Mouse (Mus musculus): ENCODE measurements around the gene Cd28.

Gene Cd28

DNA sequence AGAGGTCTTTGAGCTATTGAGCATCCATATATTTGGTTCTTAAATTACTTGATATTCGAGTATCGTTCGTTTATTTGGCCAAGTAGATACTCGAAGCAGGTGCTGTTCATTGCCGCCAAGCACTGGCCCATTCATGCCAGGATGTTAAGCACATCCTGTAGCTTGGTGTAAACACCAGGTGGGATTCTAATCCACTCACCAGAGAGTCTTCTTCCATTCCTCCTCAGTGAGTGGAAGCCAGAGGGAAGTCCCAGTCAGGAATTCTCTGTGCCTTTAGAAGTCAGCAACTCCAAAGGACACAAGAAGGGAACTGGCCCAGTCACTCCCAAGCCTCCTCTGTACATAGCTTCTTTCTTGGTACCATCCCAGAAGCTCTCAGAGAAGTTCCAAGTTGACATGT lies at the start of gene Cd28:
Gene Cd28, plus strand, starts transcription at position 234 of the 400 bp plus-strand sequence.
- no peak for DNase-seq (ENCODE audit: low spot score)

DNA sequence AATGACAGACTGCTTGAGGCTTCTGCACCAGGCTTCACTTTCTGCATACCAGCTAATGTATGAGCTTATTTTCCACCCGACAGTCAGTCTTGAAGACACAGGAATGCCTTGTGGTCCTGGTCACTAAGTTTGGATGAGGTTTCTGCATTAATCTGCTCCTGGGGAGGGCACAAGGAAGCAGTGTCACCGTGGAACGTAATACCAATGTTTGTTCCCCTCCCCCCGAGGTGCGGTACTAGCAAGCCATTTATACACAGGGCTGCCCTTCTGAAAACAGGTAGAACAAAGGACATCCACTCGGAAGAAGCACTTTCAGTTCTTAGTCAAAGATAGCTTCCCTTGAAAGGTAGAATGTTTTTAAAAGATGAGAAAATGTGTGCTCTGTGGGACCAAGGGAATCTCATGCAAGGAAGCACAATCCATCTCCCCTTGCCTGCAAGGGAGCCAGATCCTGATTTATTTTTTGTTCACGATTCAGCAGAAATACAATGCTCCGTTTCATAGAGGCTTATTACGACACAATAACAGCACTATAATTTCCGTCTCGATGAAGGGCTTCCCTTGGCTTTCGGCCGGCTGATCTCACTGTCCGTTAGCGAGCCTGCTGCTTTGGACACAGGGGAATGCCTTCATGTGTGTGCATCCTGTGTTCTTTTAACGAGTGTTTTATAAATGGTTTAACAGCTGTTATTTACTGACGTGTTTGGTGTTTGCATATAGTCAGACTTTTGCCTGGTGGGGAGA lies 48.6 kb upstream of the Cd28 start:
- no peak for DNase-seq (ENCODE audit: low spot score)

DNA sequence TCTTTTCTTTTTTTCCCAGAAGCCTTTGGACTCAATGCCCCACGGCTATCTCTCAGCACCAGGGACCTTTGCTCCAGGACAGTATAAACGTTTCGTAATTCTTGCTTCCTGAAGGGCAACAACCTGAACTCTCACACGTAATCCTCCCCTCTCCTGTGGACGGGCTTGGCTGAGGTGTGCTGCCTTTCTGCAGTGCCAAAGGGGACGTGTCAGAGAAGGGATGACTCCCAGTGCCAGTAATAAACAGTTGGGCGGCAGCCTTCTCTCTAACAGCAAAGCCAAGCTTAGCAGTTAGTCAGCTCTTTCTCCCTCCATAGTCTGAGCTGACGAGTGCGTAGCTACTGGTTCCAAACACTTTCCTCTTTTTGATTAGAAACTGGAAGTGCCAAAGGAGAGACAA lies 47.6 kb upstream of the Cd28 start:
- no peak for DNase-seq (ENCODE audit: low spot score)

DNA sequence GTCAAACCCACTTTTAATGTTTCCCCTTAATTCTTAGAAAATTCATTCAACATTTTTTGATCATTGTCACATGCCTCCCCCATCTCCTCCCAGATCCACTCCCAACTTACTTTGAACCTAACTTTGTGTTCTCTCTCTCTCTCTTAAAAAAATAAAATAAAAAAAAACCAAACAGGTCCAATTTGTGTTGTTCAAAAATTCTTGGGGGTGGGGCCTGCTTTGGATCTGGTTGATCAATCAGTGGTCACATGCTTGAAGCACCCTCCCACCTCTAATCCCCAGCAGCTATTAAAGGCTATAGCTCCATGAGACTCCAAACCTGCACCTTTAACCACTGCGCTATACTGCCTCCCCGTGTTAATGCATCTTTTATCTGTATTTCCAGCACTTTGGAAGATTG lies 46.9 kb upstream of the Cd28 start:
- no peak for DNase-seq (ENCODE audit: low spot score)

DNA sequence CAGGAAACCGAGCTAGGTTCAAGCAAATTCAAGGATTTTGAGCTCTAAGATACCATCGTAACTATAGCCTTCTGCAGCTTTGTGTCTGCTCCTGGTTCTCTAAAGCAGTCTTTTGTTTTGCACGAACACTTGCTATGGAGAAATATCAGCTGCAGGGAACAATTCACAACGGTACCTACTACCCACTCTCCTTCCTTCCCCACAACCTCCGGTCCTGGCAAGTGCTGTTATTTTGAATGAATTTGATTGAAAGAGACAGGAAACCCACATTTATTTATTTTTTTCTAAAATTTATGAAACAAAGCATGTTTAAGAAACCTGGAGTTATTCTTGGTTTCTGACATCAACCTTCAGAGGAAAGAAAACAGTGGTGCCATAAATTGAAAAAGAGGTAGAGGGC lies 46.4 kb upstream of the Cd28 start:
- no peak for DNase-seq (ENCODE audit: low spot score)

DNA sequence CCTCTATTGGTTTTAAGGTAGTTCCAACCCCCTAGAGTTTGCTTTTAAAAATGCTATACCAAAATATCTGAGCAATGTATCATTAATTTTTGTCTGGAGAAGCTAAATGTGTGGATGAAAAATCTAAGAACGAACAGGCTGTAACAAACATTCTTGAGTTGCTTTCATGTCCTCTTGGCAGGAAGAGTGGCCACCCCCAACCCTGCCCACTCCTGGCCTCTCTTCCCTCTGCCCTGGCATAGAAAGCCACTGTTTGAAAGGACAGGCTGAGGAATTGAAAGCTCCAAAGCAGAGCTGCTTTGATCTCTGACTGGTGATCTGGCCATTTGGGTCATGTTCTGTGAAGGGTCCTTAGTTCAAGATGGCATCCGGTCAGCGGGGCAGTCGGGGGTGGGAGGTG lies 32.8 kb upstream of the Cd28 start:
- DNase-seq (ENCODE audit: low spot score): no peak

DNA sequence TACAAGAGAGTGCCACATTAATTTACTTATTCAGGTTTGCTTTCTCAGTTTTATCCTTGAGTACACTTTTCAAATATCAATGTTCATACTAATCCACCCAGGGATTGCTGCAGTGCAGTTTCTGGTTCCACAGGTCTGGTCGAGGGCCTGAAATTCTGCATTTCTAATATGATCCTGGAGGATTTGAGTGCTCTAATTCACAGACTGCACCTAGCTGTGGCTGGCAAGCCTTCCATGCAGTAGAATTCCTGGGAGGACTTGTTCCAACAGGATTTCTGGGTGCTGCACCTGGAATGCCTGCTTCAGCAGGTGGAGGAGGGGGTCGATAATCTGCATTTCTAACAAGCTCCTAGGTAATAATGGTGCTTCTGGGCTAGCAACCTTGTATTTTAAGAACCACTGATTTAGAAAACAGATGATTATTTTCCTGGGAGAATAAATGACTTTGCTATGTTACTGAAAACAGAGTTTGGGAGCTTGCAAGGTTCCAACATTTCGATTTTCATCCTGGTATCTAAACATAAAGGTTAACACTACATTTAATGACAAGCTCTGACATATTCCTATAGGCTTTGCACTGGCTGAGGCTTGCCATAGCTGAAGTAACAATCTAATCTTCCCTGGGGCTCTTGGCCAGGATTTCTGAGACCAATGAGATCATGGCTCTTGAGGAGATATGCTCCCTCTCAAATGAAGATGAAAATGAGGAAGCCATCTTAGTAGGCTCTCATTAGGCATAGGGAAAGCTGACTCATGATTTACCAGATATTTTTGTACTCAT lies 20.3 kb upstream of the Cd28 start:
- DNase-seq (ENCODE audit: low spot score): no peak

DNA sequence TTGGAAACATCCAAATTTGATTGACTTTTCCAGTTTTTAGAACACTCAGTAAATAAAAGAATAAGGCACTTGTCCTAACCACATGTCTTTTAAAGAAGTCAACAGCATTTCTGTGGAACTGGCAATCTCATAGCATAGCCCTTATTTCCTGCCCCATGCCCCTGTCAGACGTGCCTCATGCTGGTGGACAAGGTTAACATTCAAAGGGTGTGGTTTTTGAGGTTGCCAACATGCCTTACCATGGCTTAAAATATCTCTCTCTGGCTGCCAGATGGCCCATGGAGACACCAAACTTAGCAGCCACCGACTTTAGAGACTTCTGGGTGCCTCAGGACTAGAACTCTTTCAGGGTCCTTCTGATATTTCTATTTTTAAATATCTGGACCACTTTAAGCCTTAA lies 14.0 kb upstream of the Cd28 start:
- DNase-seq (ENCODE audit: low spot score): no peak

DNA sequence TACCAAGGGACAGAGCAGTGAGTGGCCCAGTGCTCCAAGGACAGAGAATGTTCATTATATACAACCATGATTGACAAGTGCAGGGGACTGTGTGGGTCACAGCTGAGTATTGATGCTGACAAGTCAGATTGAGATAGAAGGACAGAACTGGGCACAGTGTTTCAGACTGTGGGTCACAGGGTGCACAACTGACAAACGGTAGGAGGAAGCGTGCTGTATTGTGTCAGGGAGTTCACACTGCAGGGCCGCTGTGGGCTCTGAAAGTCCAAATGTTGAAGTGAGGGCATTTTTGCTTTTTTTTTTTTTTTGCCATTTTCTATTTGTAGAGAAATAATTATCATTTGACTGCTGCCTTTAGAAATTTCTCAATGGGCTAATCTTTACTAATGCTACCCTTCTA lies 3.4 kb upstream of the Cd28 start:
- no peak for DNase-seq (ENCODE audit: low spot score)

DNA sequence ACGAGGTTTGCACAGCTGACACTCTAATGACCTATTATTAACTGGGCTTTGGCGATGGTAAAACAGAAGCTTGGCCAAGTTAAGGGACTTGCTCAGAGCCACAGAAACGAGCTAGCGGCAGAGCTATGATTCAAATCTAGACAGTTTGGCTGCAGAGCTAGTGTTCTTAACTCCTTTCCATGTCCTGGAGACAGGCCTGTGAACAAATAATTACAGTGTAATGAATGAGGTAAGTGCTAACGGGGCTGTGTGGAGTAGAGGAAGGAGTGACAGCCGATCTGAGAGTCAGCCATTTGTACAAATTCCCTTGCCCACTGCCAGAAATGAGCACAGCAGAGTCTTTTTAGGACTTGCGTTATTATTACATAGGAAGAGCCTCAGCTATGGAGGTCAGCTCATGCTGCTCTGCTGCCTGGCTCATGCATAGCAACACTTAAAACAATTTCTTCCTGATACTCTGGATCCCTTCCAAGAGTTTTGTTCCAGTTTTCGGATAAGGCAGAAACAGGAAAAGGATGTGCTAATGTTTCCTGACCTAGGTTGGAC lies 876 bp upstream of the Cd28 start:
- no peak for DNase-seq (ENCODE audit: low spot score)

DNA sequence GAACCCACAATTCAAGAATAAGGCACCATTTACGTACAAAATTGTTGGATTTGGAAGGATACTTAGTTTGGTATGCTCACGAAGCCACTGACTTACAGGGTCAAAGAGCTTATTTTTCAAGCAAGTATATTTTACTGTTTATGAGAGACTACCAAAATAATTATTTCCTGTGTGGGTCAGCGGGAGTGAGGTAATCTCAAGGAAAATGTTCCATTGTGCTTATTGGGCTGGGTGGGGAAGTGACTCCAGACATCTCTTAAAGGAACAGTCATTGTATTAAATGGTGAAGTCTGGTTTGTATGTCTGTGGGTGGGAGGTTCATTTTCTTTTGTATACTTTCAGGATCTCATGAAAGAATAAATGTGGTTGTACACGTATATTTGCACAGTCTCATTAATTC lies 2.0 kb downstream of the Cd28 start:
- no peak for DNase-seq (ENCODE audit: low spot score)

DNA sequence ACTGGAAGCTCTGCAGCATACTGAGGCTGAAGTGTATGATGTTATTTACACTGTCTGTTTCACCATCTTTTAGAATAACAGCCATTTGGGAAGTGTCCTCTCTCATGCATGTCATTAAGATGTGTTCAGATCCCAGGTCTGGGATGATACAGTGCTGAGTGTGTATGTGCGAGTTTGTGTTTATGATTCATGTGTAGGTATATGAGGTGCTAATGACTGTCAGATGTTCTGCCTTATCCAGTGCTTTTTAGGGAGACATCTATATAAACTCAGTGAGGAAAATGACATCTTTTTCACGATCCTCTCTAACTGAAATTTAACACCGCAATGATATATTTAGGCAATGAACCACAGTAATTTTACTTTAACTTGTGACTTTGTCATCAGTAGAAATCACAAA lies 7.0 kb downstream of the Cd28 start:
- DNase-seq (ENCODE audit: low spot score): no peak

DNA sequence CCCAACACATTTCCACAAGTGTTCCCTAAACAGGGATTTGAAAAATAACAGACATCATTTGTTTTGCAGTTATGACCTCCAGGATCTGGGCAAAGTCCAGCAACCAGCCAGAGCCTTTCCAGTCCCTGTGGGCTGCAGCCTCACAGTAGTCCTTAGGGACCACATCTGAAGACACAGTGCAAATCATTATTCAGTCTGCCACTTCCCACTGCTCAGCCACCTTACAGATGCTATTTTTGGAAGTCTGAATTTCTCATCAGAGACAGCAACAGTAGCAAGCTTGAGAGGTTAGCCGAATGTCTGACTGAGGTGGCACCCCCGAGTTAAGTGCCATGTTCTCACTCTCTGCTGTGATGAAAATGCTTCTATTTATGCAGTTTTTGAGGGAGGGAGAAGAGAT lies 15.3 kb downstream of the Cd28 start:
- no peak for DNase-seq (ENCODE audit: low spot score)

DNA sequence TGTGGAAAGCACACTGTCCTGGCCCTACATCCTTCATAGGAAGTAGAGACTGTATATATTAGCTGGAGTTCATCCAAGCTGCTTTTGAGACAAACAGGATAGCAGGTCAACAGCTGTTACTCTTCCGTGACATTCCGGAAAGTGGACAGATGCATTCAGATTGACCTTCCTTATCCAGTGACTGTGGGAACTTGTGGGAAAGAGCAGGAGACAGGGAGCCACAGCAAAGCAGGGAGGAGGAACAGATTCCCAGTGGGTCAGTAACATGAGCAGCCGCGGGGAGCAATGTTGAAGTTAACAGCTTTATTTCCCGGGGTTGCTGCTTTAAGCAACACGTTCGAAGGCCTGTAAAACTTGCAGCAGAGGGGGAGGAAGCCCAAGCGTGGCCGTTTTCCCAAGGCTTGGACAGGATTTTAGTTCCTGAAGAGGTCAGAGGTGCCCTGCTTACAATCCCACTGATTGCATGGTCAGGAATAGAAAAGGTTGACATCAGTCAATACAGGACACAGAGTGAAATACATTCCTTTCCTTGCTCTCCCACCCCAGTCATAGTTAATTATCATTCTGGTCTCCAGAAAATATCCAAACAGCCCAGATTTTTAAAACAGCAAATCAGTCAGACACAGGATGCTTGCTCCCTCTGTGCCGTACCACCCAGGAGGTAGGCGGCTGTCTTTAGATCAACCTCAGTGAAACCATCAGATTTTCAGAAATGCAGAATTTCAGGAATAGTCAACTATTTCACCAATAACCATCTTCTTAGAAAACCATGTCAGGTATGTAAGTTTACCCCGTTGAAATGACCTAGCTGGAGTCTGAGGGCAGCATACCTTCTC lies 18.7 kb downstream of the Cd28 start:
- no peak for DNase-seq (ENCODE audit: low spot score)

DNA sequence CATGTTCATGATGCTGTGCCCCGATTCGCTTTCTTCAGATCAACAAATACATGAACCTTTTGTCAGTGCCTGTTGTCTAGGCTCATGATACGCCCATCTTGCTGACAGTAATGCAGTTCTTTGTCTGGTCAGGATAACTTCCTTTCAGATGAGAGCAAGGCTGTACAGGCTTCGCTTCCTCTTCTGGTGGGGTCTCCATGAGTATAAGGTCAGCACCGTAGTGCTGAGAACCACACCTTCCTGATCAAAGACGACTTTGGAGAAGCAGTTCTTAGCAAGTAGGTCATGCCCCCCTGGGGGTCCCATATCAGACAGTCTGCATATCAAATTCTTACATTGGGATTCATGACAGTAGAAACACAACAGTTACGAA lies 19.3 kb downstream of the Cd28 start:
- no peak for DNase-seq (ENCODE audit: low spot score)

DNA sequence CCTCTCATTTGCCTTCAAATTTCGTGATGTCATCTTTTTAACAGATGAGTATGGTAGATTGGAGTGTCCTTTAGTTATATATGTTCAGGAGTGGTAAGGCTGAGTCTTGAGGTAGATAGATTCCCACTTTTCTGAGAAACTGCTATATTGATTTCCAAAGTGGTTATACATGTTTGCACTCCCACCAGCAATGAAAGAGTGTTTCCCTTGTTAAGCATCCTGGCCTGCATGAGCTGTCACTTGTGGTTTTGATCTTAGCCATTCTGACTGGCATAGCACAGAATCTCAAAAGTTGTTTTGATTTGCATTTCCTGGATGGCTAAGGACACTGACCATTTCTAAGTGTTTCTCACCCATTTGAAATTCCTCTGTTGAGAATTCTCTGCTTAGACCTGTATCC lies 27.7 kb downstream of the Cd28 start:
- no peak for DNase-seq (ENCODE audit: low spot score)

DNA sequence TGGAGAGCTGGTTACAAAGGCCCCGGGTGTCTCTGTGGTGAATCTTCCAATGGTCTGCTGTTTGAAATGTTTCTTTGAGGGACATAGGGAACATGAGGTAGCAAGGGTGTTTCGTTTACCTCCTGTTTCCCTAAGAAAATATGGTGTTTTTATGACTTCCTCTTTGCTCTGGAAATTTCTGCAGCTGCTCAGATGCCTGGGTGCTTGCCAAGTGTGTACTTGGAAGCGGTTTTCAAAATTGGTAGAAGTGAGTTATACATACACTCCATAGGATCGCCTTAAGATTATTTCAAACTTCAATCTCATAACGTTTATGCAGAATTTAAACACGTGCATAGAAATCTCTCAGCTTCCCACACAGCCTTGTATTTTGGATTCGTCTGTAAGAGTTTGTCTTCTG lies 29.1 kb downstream of the Cd28 start:
- no peak for DNase-seq (ENCODE audit: low spot score)

DNA sequence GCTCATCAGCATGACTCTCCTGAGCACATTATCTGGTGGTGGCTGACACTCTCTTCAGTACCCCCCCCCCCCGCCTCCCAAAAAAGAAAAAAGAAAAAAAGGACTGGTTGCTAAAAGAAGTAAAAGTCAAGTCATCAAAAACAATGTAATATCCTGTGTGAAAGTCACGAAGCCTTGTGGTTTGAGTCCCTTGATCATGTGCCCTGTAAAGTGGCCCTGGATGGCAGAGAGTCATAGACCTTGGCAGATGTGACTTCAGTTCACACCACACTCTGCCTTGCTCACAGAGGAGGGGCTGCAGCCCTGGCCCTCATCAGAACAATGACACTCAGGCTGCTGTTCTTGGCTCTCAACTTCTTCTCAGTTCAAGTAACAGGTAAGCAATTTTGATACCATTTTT lies 29.6 kb downstream of the Cd28 start:
- no peak for DNase-seq (ENCODE audit: low spot score)

DNA sequence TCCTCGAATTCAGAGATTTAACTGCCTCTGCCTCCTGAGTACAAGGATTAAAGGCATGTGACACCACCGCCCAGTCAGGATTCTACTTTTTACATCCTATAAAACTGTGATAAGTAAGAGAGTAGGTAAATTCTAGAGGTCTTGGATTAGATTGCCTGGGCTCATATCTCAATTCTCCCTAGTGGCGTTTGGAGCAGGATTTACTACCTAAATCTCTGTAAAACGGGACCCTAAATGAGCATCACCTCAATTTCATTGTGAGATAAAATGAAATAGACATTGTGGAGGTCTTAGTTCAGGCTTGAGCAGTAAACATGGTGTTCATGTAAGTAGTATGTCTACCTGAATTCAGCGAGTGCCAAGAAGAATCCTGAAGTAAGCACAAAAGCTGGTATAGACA lies 30.3 kb downstream of the Cd28 start:
- DNase-seq (ENCODE audit: low spot score): no peak

DNA sequence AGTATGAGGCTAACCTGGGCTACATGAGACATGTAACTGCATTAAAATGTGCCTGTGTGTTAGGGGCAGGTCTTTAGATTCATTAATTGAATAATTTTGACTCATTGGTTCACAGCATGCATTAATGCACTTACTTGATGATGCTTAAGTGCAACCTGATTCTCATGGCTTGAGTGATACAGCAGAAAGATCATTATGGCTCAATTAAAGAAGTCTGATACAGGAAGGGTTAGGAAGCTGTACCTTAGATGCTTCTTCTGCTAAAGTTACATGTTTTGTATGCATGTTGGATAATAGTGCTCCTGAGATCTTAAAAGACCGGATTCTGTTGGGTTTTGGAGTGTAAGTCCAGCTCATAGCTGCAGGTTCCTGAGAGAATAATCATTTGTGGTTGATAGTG lies 31.7 kb downstream of the Cd28 start:
- no peak for DNase-seq (ENCODE audit: low spot score)

DNA sequence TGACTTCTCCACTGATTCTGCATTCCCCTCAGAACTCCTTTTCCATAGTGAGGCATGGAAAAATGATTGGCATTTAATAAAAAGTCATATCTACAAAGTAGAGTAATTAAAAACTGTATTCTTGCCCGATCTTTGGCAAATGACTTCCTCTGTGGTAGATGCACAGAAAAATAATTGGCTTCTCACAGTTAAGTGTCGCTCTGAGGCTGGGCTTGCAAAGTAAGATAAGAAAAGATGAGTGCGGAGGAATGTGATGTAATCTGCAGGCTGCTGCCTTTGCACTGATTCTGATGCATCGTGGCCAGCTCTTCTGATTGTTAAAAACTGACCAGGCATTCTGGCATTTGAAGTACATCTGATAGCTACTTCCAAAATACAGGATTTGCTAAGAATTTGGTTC lies 32.3 kb downstream of the Cd28 start:
- DNase-seq (ENCODE audit: low spot score): no peak

DNA sequence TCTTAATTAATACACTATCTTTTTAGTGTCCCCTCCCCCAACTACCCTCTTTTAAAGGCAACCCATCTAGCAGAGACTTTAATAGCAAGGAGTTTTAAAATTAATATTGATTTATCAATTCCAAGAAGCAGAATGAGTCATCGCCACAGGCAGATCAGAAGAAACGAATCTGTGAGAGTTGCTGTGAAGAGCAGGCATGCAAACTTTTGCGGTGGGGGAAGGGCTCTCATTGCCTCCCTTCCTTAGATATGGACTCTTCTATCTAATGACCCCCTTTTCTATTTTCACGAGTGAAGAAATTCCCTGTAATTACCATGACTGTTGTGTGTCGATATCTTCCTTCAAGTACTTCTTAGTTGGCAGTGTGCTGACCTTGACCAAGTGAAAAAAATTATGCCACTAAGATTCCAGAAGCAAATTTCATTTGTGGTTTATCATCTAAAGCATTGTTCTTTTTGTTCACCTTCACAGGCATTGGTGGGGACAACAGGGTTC lies 32.8 kb downstream of the Cd28 start:
- DNase-seq (ENCODE audit: low spot score): no peak
